Mouse (Mus musculus) heart, adult 2 months (tissue): Measurements from ENCODE around the gene Coq5.

ENCODE experiments used
- CTCF ChIP-seq: fragments of 200-600 bp; IDR thresholded peaks from 2 replicates; pipeline ENCODE4 v1.8.1; 2022; ENCODE audit warnings: antibody characterized with exemption, mild to moderate bottlenecking, moderate library complexity
- POLR2A ChIP-seq: fragments of 200-500 bp; IDR thresholded peaks from 2 replicates; pipeline ENCODE4 v1.6.1; 2011; ENCODE audit warnings: mild to moderate bottlenecking, low read depth, low read length, control low read depth; ENCODE audit not compliant: insufficient read depth

DNA sequence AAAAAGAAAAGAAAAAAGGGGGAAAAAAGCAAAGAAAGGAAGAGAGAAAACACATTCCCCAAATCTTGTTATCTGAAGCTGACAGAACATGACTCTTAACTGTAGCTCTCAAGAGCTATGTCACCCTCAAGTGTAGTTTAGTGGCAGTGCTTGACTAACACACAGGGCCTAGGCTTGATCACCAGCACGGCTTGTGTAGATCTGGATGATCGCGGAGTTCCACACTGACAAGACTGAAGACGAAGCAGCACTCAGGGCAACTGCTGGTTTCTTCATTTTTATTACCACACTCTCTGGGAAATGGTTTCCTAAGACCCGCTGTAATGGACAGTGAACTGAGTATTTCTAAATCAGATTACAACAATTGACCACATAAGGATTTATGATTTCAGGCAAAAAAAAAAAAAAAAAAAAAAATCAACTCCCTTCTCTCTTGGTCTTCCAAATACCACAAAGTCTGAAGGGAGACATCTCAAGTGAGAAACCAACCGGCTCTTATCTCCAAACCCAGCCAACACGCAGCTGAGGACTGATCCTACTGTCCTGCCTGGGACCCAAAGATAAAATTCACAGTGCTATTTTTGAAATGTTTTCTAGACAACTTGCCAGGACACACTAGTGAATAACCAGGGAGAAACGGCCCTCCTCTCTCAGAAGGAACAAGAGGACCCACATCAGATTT is 12.5 kb upstream of the Coq5 start:
- TF ChIP-seq CTCF (no peak), POLR2A (no peak)
